Mouse (Mus musculus) heart, postnatal 0 days (tissue): Measurements from ENCODE around the gene 1810046K07Rik. TPM values are rescaled to one million over a fixed set of nuclear protein-coding genes. Genes with fewer than 3 reads are reported as not detected.

Source experiments
- ATAC-seq: fragments of 200-750 bp; cut with Nextera tagmentation; 2 replicates; pipeline ENCODE4 v1.8.0; 2017; ENCODE audit warnings: low read depth, moderate number of reproducible peaks, moderate library complexity; ENCODE audit not compliant: insufficient read depth
- DNase-seq: peaks from one replicate; pipeline ENCODE4 v3.0.0-alpha.2; 2016; ENCODE audit warnings: low spot score
- H3K27ac ChIP-seq: fragments of 300-500 bp; sonication (generic); 2 replicates; pipeline ENCODE4 v1.5.1; 2014; ENCODE audit warnings: low read depth, mild to moderate bottlenecking
- H3K27me3 ChIP-seq: fragments of 300-500 bp; sonication (generic); 2 replicates; pipeline ENCODE4 v1.6.1; 2014; ENCODE audit warnings: low read length, mixed read lengths; ENCODE audit not compliant: control insufficient read depth, insufficient read depth
- H3K36me3 ChIP-seq: fragments of 300-500 bp; sonication (generic); replicated peaks from 2 replicates; pipeline ENCODE4 v1.6.1; 2014; ENCODE audit warnings: low read length, mixed read lengths; ENCODE audit not compliant: control insufficient read depth, insufficient read depth
- H3K4me1 ChIP-seq: fragments of 300-500 bp; sonication (generic); 2 replicates; pipeline ENCODE4 v1.6.1; 2014; ENCODE audit warnings: antibody characterized with exemption; ENCODE audit not compliant: control insufficient read depth, insufficient read depth
- H3K4me2 ChIP-seq: fragments of 300-500 bp; sonication (generic); 2 replicates; pipeline ENCODE4 v1.6.1; 2014; ENCODE audit warnings: low read depth, mild to moderate bottlenecking, low read length, moderate library complexity
- H3K4me3 ChIP-seq: fragments of 300-500 bp; sonication (generic); 2 replicates; pipeline ENCODE4 v1.5.1; 2014; ENCODE audit warnings: low read depth, low read length
- H3K9ac ChIP-seq: fragments of 300-500 bp; sonication (generic); replicated peaks from 2 replicates; pipeline ENCODE4 v1.6.1; 2014; ENCODE audit warnings: low read depth, low read length, mixed read lengths
- H3K9me3 ChIP-seq: fragments of 300-500 bp; sonication (generic); replicated peaks from 2 replicates; pipeline ENCODE4 v1.6.1; 2016; ENCODE audit warnings: low read length; ENCODE audit not compliant: control insufficient read depth
- CTCF ChIP-seq: IDR thresholded peaks from 2 replicates; pipeline ENCODE4 v1.5.1; 2016; ENCODE audit warnings: antibody characterized with exemption, control low read depth, low read depth
- EP300 ChIP-seq: IDR thresholded peaks from 2 replicates; pipeline ENCODE4 v1.6.1; 2016; ENCODE audit warnings: antibody characterized with exemption, low read depth
- WGBS: fragments of 180-500 bp; shearing (Covaris S2); extraction: QIAGEN DNeasy Blood & Tissue Kit; methylation state at CpG from one replicate; pipeline ENCODE4 v1.1.7; 2014; 5-methylcytosine and 5-hydroxymethylcytosine counted together
- polyA plus RNA-seq: library from polyadenylated mRNA; unstranded; fragments of >200 nt; fragmentation: Nextera tagmentation; extraction: Ambion mirVana; gene quantifications from 2 replicates; pipeline ENCODE4 v1.2.1, GENCODE M21; 2015
- total RNA-seq: library from RNA; depleted of rRNA; stranded (reverse); fragments of >200 nt; gene quantifications from 2 replicates; pipeline ENCODE4 v1.2.3, GENCODE M21; 2014; ENCODE audit warnings: low replicate concordance

1810046K07Rik gene
- total and polyA plus RNA-seq, 2 experiments from 2014 or later = not detected

GRCm38 (mm10) chr9:51315402-51316063 lies 13.2 kb downstream of the 1810046K07Rik start:
- ATAC-seq (no peak), DNase-seq (no peak)
- whole genome bisulfite sequencing = 30% methylated on average over 6 of the region's 6 CpGs
- Histone ChIP-seq H3K27me3 (no peaks in the 10 kb centered on the region), H3K27ac (no peak overlapping the region), H3K4me2 (no peak overlapping the region), H3K4me3 (no peak overlapping the region), H3K9ac (no peak overlapping the region), H3K36me3 (no peaks in the 10 kb centered on the region), H3K4me1 (no peaks in the 10 kb centered on the region), H3K9me3 (no peaks in the 10 kb centered on the region)
- TF ChIP-seq EP300 (no peak), CTCF (no peak)

- Histone ChIP-seq H3K27me3 (no peaks in the 10 kb centered on the region), H3K36me3 (no peaks in the 10 kb centered on the region), H3K9me3 (no peaks in the 10 kb centered on the region), H3K27ac (no peak overlapping the region), H3K4me1 (no peaks in the 10 kb centered on the region), H3K9ac (no peak overlapping the region), H3K4me3 (no peak overlapping the region), H3K4me2 (no peak overlapping the region)
- no peak for DNase-seq
- no peak for ATAC-seq
- 54% methylated on average over 18 of the region's 18 CpGs for WGBS
- TF ChIP-seq CTCF (no peak), EP300 (no peak)
Observed at GRCm38 (mm10) chr9:51312554-51313317, 16.0 kb downstream of the 1810046K07Rik start.

- 67% methylated on average over 7 of the region's 7 CpGs for WGBS
- TF ChIP-seq EP300 = no peak
- TF ChIP-seq CTCF = no peak
- Histone ChIP-seq H3K27me3 (no peaks in the 10 kb centered on the region), H3K9me3 (no peaks in the 10 kb centered on the region), H3K4me1 (no peaks in the 10 kb centered on the region), H3K27ac (no peak overlapping the region), H3K4me3 (no peak overlapping the region), H3K36me3 (no peaks in the 10 kb centered on the region), H3K9ac (no peak overlapping the region), H3K4me2 (no peak overlapping the region)
- ATAC-seq (no peak), DNase-seq (no peak)
Observed at GRCm38 (mm10) chr9:51310515-51310914, 18.2 kb downstream of the 1810046K07Rik start.

GRCm38 (mm10) chr9:51306351-51306750 lies 22.4 kb downstream of the 1810046K07Rik start:
- Histone ChIP-seq H3K9ac (no peak overlapping the region), H3K9me3 (no peaks in the 10 kb centered on the region), H3K4me2 (no peak overlapping the region), H3K36me3 (no peaks in the 10 kb centered on the region), H3K4me1 (no peaks in the 10 kb centered on the region), H3K27ac (no peak overlapping the region), H3K27me3 (no peaks in the 10 kb centered on the region), H3K4me3 (no peak overlapping the region)
- DNase-seq (no peak), ATAC-seq (no peak)
- WGBS = 85% methylated on average over 3 of the region's 3 CpGs
- no peak for TF ChIP-seq CTCF
- TF ChIP-seq EP300 = no peak

DNA sequence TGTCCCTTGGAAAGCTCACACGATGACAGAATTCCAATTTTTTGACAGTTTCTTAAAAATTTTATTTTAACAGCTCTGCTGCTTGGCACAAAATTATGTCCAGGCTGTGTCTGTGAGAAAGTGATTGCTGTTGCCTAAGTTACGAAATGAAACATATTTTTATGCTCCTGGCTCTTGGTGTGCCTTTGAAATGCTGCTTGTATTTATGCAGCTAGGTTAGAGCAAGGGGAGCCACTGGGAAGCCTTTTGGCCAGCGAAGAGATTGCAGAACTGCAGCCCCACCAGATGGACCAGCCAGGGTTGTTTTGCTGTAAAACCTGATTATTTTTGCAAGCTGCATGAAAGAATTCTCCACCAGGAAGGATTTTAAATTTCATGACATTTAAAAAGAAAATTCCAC lies 23.6 kb downstream of the 1810046K07Rik start:
- Histone ChIP-seq H3K4me3 (no peak overlapping the region), H3K36me3 (no peaks in the 10 kb centered on the region), H3K9me3 (no peaks in the 10 kb centered on the region), H3K27ac (no peak overlapping the region), H3K9ac (no peak overlapping the region), H3K4me2 (no peak overlapping the region), H3K27me3 (no peaks in the 10 kb centered on the region), H3K4me1 (no peaks in the 10 kb centered on the region)
- no peak for ATAC-seq
- no peak for DNase-seq
- 68% methylated on average over 3 of the region's 3 CpGs for WGBS
- TF ChIP-seq EP300 (no peak), CTCF (no peak)
